Mouse (Mus musculus) induced T-regulatory cell, adult 2 months (primary cell): ENCODE results near the gene Il19.
A peak's percentile ranks its signal among the peaks of the same experiment; 100 is the strongest.

ENCODE experiments used
- DNase-seq: peaks from one replicate; pipeline ENCODE4 v3.0.0-alpha.2; 2012; ENCODE audit warnings: low read depth

Il19 gene

GRCm38 (mm10) chr1:130940065-130940687 is at the start of gene Il19:
TSS of gene Il19 (minus strand) at chr1:130940115.
- DNase-seq: no peak

- DNase-seq: peak; percentile 74
These were observed 49.4 kb upstream of the Il19 start for GRCm38 (mm10) chr1:130989331-130989730.

GRCm38 (mm10) chr1:130987418-130987817 is 47.5 kb upstream of the Il19 start:
- peak; percentile 62 for DNase-seq

- no peak for DNase-seq
These were observed 47.1 kb upstream of the Il19 start for GRCm38 (mm10) chr1:130987001-130987400.

- peak; percentile 32 for DNase-seq
These were observed 44.5 kb upstream of the Il19 start for GRCm38 (mm10) chr1:130984441-130984840.

DNA sequence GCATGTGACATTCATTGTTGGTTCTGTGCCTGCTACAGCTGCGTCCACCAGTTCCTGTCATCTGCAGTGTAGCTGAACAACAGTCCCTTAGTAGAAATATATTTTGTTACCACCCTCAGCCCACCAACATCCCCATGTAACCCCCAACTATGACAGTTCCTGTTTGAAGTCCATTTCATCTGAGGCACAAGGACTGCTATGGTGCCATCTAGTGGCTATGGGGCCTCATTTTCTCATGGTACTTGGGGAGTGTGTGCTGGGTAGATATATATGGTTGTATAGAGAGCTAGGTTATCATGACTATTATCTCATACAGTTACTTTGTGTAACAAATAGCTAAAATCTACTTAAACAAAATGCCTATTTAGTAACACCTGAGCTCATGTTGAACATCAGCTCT is 39.5 kb upstream of the Il19 start:
- DNase-seq: peak; percentile 82

GRCm38 (mm10) chr1:130963891-130964290 is 24.0 kb upstream of the Il19 start:
- no peak for DNase-seq

- DNase-seq: no peak
These were observed 7.0 kb upstream of the Il19 start for GRCm38 (mm10) chr1:130946920-130947319.

- DNase-seq: no peak
These were observed 1.9 kb upstream of the Il19 start for GRCm38 (mm10) chr1:130941801-130942200.

GRCm38 (mm10) chr1:130938192-130938591 is 1.7 kb downstream of the Il19 start:
- no peak for DNase-seq

DNA sequence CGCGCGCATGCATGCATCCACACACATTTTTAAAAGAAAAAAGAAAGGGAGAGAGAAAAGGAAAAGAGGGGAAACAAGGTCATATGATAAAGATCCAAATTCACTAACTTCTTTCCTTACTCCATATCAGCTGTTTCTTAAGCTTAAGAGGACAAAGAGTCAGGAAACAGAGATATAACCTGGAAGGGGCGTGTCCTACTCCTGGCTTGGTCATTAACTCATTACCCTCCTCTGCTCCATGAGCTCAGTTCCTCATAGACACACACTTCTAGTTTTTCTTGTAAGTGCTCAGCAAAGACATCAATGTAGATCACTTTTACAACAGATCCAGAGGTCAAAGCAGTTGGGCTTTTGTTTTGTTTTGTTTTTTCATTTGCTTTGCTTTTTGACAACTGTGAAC is 2.7 kb downstream of the Il19 start:
- DNase-seq: no peak

- no peak for DNase-seq
These were observed 3.6 kb downstream of the Il19 start for GRCm38 (mm10) chr1:130936351-130936750.

- DNase-seq: peak; percentile 45
These were observed 13.4 kb downstream of the Il19 start for GRCm38 (mm10) chr1:130926484-130926883.

DNA sequence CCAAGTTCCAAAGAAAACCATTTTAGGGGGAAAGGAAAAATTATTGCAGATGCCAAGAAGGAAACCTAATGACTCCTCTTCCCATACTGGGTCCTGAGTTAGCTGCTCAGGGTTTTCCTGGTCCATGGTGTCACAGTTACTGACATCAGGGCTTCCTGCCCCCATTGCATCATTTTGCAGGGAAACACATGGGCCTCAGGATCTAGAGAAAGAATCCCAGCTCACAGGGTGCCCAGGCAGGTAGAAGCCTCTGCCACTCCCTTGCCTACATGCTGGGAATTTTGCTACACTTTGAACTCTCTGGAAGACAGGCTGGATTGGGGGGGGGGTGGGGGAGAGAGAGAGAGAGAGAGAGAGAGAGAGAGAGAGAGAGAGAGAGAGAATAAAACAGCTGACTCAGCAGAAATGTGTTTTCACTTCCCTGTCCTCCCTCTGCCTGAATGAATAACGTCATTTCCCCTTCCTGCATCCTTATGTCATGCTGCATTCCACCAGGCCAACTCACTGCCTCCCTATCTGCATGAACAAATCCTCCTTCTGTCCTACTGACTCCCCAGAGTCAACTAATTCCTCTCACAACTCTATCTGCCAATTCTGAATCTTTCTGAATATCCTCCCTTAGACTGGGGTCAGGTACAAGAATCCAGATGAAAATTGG is 21.5 kb downstream of the Il19 start:
- DNase-seq: no peak

DNA sequence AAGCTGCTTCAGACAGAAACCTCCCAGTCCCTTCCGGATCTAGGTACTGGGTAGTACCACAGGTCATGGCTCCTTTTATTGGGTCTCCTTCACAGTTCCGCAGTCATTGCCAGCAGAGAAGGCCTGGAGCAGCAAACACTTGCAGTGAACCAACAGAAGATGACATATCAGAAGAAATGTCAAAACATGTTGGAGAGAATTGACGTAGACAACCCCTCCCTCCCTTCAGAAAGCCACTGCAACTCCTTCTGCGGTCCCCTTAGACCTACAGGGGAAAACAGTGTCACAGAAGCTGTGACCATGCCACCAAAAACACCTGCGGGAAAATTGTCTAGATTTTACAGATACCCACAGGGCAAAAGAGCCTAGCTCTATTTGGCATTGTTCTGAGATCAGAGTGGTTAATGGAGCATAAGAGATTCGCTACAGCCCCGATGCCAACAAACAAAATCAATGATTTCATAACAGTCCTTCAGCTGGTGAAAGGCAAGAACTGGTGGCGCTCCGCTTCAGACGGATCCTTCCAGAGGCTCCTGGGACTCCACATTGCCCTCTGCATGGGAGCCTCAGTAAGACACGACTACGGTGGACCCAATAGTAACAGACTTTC is 28.4 kb downstream of the Il19 start, which contains the start of gene Il20:
Il20 (minus strand) TSS at position 51 of the 610 bp plus-strand sequence.
- DNase-seq: no peak

GRCm38 (mm10) chr1:130902505-130902904 is 37.4 kb downstream of the Il19 start:
- peak; percentile 17 for DNase-seq

GRCm38 (mm10) chr1:130894468-130894867 is 45.4 kb downstream of the Il19 start:
- DNase-seq: no peak

- no peak for DNase-seq
These were observed 46.4 kb downstream of the Il19 start for GRCm38 (mm10) chr1:130893329-130894040.

DNA sequence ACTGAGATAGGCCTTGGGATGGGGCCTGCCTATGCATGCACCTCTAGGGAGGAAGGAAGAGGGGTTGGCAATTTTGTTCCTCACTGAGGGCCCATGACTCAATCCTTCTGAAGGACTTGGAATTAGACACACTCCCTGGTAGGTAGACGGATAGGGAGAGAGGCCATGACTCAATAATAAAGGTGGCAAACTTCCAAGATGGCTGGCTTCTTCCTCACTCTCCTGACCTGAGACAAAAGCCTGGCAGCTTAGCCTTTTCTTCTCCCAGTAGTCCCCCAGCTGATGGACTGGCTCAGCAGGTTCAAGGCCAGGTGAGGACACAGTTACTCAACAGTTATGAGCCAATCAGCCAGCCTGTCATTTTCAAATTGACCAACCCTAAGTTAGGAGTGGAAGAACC is 47.5 kb downstream of the Il19 start:
- no peak for DNase-seq

DNA sequence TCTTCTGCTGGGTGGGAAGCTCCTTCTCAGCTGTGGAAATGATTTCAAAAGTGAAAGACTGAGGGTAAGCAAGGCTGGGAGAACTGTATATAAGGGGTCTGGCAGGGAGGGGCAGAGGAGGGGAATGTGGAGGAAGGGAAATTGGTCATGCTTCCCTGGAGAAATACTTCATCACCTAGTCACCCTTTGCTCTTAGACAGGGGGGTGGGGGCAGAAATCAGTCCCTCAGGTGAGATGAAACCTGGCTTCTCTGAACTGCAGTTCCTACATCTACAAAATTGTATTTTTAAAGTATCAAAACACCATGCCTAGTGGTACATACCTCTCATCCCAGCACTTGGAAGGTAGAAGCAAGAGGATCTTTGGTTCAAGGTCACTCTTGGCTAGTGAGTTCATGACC is 52.6 kb downstream of the Il19 start, which contains the start of gene Il24:
Il24 (minus strand) TSS at position 101 of the 400 bp plus-strand sequence.
- DNase-seq: no peak

- DNase-seq: no peak
These were observed 56.8 kb downstream of the Il19 start for GRCm38 (mm10) chr1:130883146-130883545.
